ENCODE assay signal across 31 mouse cellular contexts in the genomic region with DNA sequence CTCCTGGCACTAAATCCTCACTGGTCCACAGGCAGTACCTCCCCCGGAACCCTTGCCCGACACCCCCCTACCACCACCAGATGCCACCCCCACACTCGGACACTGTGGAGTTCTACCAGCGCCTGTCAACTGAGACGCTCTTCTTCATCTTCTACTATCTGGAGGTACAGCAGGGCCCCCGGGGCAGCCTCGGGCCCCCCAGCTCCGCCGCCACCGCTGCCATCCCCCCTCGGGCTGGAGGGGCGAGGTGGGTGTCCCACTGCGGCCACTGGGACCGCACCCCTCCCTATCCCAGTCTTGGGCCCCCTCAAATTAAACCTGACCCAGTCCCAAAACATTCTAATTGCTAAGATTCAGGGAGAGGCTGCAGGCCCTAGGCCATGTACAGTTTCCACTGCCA.
"Had no signal": no experiment of that assay in that cellular context is flagged by ENCODE, and none has a peak within 500 bp of the region (broad histone marks: within the 10 kb centered on the region; RNA-seq: fewer than 3 reads in every experiment).

No protein-coding gene starts in this region.

- H3K9me3 ChIP-seq: limb, embryonic 10.5 days; limb, embryonic 12.5 days; limb, embryonic 13.5 days; limb, embryonic 15.5 days; liver, embryonic 12.5 days; liver, embryonic 13.5 days; liver, embryonic 15.5 days; lung, embryonic 15.5 days; megakaryocyte, embryonic 14.5 days; midbrain, embryonic 10.5 days; midbrain, embryonic 12.5 days; midbrain, embryonic 13.5 days; midbrain, embryonic 15.5 days; neural tube, embryonic 12.5 days had no signal

- H3K4me3 ChIP-seq: limb, embryonic 10.5 days; limb, embryonic 12.5 days; limb, embryonic 13.5 days; limb, embryonic 15.5 days; liver, embryonic 12.5 days; liver, embryonic 13.5 days; liver, embryonic 15.5 days; lung, embryonic 15.5 days; megakaryocyte, embryonic 14.5 days; midbrain, embryonic 10.5 days; midbrain, embryonic 12.5 days; midbrain, embryonic 13.5 days; midbrain, embryonic 15.5 days; myocyte; neural tube, embryonic 12.5 days had no signal

- H3K27ac ChIP-seq: limb, embryonic 10.5 days; limb, embryonic 12.5 days; limb, embryonic 13.5 days; limb, embryonic 15.5 days; liver, embryonic 12.5 days; liver, embryonic 13.5 days; liver, embryonic 14.5 days; liver, embryonic 15.5 days; lung, embryonic 15.5 days; macrophage; midbrain, embryonic 10.5 days; midbrain, embryonic 12.5 days; midbrain, embryonic 13.5 days; midbrain, embryonic 15.5 days; neural tube, embryonic 12.5 days had no signal

- H3K9ac ChIP-seq: limb, embryonic 12.5 days; limb, embryonic 13.5 days; limb, embryonic 15.5 days; liver, embryonic 12.5 days; liver, embryonic 13.5 days; liver, embryonic 14.5 days; liver, embryonic 15.5 days; liver, postnatal 0 days; lung, embryonic 14.5 days; lung, embryonic 15.5 days; midbrain, embryonic 12.5 days; midbrain, embryonic 13.5 days; midbrain, embryonic 15.5 days; neural tube, embryonic 12.5 days had no signal

- H3K4me2 ChIP-seq: limb, embryonic 12.5 days; limb, embryonic 13.5 days; limb, embryonic 15.5 days; liver, embryonic 11.5 days; liver, embryonic 12.5 days; liver, embryonic 13.5 days; liver, embryonic 15.5 days; lung, embryonic 14.5 days; lung, embryonic 15.5 days; midbrain, embryonic 11.5 days; midbrain, embryonic 12.5 days; midbrain, embryonic 13.5 days; midbrain, embryonic 15.5 days; neural tube, embryonic 12.5 days had no signal

- DNase-seq: left cerebral cortex, postnatal 4 days; liver; liver, embryonic 13.5 days; liver, postnatal 0 days; lung, adult 18-20 months; lung, adult 2 months; lung, embryonic 14.5 days; lung, postnatal 10 days; lung, postnatal 14 days; lung, postnatal 36 days; lung, postnatal 4 days; midbrain, embryonic 14.5 days had no signal

- H3K27me3 ChIP-seq: limb, embryonic 12.5 days; limb, embryonic 13.5 days; limb, embryonic 15.5 days; liver, embryonic 12.5 days; liver, embryonic 13.5 days; liver, embryonic 15.5 days; lung, embryonic 15.5 days; megakaryocyte, embryonic 14.5 days; midbrain, embryonic 12.5 days; midbrain, embryonic 13.5 days; midbrain, embryonic 15.5 days; neural tube, embryonic 12.5 days had no signal

- H3K4me1 ChIP-seq: limb, embryonic 10.5 days had no signal

- ATAC-seq: liver, embryonic 12.5 days; liver, postnatal 0 days; lung, postnatal 0 days; midbrain, embryonic 13.5 days; midbrain, embryonic 15.5 days had no signal
